20 mouse cellular contexts compared by ENCODE assay signal in genomic region chr15:83068270-83068669, GRCm38 (mm10). TPM values are rescaled to one million over a fixed set of nuclear protein-coding genes. Genes with fewer than 3 reads are reported as not detected.
"Had no signal": no experiment of that assay in that cellular context is flagged by ENCODE, and none has a peak within 500 bp of the region (broad histone marks: within the 10 kb centered on the region; RNA-seq: fewer than 3 reads in every experiment).

No protein-coding gene starts in this region.

- DNase-seq: lung, adult 18-20 months; lung, postnatal 14 days; lung, postnatal 36 days; midbrain, embryonic 14.5 days; retina, postnatal 1 day; right cerebral cortex, adult 18-20 months; right cerebral cortex, postnatal 25 days; right cerebral cortex, postnatal 4 days; spleen, adult 18-20 months; thymus, adult 18-20 months; thymus, postnatal 14 days; thymus, postnatal 36 days had no signal

- H3K27me3 ChIP-seq: lung, embryonic 15.5 days; midbrain, embryonic 12.5 days; neural tube, embryonic 13.5 days; neural tube, embryonic 15.5 days had no signal

- H3K4me3 ChIP-seq: lung, embryonic 15.5 days; midbrain, embryonic 10.5 days; midbrain, embryonic 12.5 days; myocyte; neural tube, embryonic 13.5 days; neural tube, embryonic 15.5 days had no signal

- H3K4me1 ChIP-seq: midbrain, embryonic 10.5 days; midbrain, embryonic 12.5 days; neural tube, embryonic 13.5 days; neural tube, embryonic 15.5 days had no signal

- H3K4me2 ChIP-seq: lung, embryonic 15.5 days; midbrain, embryonic 12.5 days; neural tube, embryonic 13.5 days; neural tube, embryonic 15.5 days had no signal

- H3K36me3 ChIP-seq: lung, embryonic 15.5 days; midbrain, embryonic 10.5 days; midbrain, embryonic 12.5 days; neural tube, embryonic 13.5 days; neural tube, embryonic 15.5 days had no signal

- H3K9me3 ChIP-seq: lung, embryonic 15.5 days; midbrain, embryonic 12.5 days; neural tube, embryonic 13.5 days; neural tube, embryonic 15.5 days had no signal

- ATAC-seq: lung, postnatal 0 days; midbrain, embryonic 16.5 days had no signal

- H3K27ac ChIP-seq: lung, embryonic 15.5 days; midbrain, embryonic 10.5 days; midbrain, embryonic 12.5 days; neural tube, embryonic 13.5 days; neural tube, embryonic 15.5 days had no signal

- H3K9ac ChIP-seq: lung, embryonic 15.5 days; midbrain, embryonic 12.5 days; neural tube, embryonic 13.5 days; neural tube, embryonic 15.5 days had no signal

RNA-seq across cellular contexts. Expression of gene Nfam1, which starts 35.2 kb away (rescaled TPM):
- polyA plus RNA-seq: myocyte had no signal
